Mouse (Mus musculus) heart, adult 2 months (tissue): Measurements from ENCODE around the gene Pdxk. TPM values are rescaled to one million over a fixed set of nuclear protein-coding genes. Genes with fewer than 3 reads are reported as not detected.
A peak's percentile ranks its signal among the peaks of the same experiment; 100 is the strongest.

ENCODE experiments used
- DNase-seq, 2 experiments: peaks; one replicate each; pipeline ENCODE4 v3.0.0; 2021
- H3K27ac ChIP-seq: fragments of 200-600 bp; 2 replicates; pipeline ENCODE4 v1.8.1; 2022
- H3K27me3 ChIP-seq: fragments of 200-500 bp; 2 replicates; pipeline ENCODE4 v1.6.1; 2012; ENCODE audit warnings: mild to moderate bottlenecking, low read length, inconsistent platforms, mixed read lengths; ENCODE audit not compliant: control insufficient read depth, insufficient read depth
- H3K36me3 ChIP-seq: fragments of 200-500 bp; 2 replicates; pipeline ENCODE4 v1.6.1; 2012; ENCODE audit warnings: low read length, inconsistent platforms; ENCODE audit not compliant: control insufficient read depth, insufficient read depth
- H3K4me1 ChIP-seq: fragments of 200-500 bp; 2 replicates; pipeline ENCODE4 v1.6.1; 2011; ENCODE audit warnings: low read length; ENCODE audit not compliant: control insufficient read depth, insufficient read depth
- H3K4me3 ChIP-seq: fragments of 200-600 bp; 2 replicates; pipeline ENCODE4 v1.8.1; 2022
- H3K79me2 ChIP-seq: fragments of 200-500 bp; replicated peaks from 2 replicates; pipeline ENCODE4 v1.6.1; 2012; ENCODE audit warnings: mild to moderate bottlenecking, inconsistent platforms, low read length, moderate library complexity, mixed read lengths; ENCODE audit not compliant: control insufficient read depth, insufficient read depth
- H3K9ac ChIP-seq: fragments of 200-500 bp; 2 replicates; pipeline ENCODE4 v1.6.1; 2012; ENCODE audit warnings: low read depth, mild to moderate bottlenecking, control low read depth, inconsistent platforms, low read length, mixed read lengths
- CTCF ChIP-seq: fragments of 200-600 bp; IDR thresholded peaks from 2 replicates; pipeline ENCODE4 v1.8.1; 2022; ENCODE audit warnings: antibody characterized with exemption, mild to moderate bottlenecking, moderate library complexity
- EP300 ChIP-seq: fragments of 200-500 bp; IDR thresholded peaks from 2 replicates; pipeline ENCODE4 v1.6.1; 2011; ENCODE audit warnings: low read depth, low read length, control low read depth; ENCODE audit not compliant: insufficient read depth
- POLR2A ChIP-seq: fragments of 200-500 bp; IDR thresholded peaks from 2 replicates; pipeline ENCODE4 v1.6.1; 2011; ENCODE audit warnings: mild to moderate bottlenecking, low read depth, low read length, control low read depth; ENCODE audit not compliant: insufficient read depth
- WGBS: fragments of 180-500 bp; shearing (Covaris S2); methylation state at CpG from one replicate; pipeline ENCODE4 v1.1.7; 2018; 5-methylcytosine and 5-hydroxymethylcytosine counted together
- intact Hi-C: fragments of 180-260 bp; cut with DNase I; formaldehyde crosslinking; loops from one replicate; pipeline ENCODE4 v1.15.1; 2025
- polyA plus RNA-seq: library from polyadenylated mRNA; depleted of rRNA; stranded (reverse); fragments of >200 nt; gene quantifications from 2 replicates; pipeline ENCODE4 v1.2.3, GENCODE M21; 2012
- total RNA-seq, 2 experiments: library from RNA; stranded (reverse); gene quantifications; 2 replicates each; pipeline ENCODE4 v1.2.3; 2021

Gene Pdxk
- total and polyA plus RNA-seq, 3 experiments = 10.1 to 12.4 (median 12.1) TPM

- H3K79me2 ChIP-seq = no peaks in the 10 kb centered on the region
- H3K27ac ChIP-seq = no peak overlapping the region
- no peaks in the 10 kb centered on the region for H3K27me3 ChIP-seq
- no peaks in the 10 kb centered on the region for H3K36me3 ChIP-seq
- peaks cover 3% of the 10 kb centered on the region for H3K4me1 ChIP-seq
- DNase-seq = no peak
- H3K9ac ChIP-seq = peak overlapping the region; percentile 31
- WGBS = 28% methylated on average over 15 of the region's 15 CpGs
- TF ChIP-seq CTCF = no peak
- no peak for TF ChIP-seq EP300
- no peak for TF ChIP-seq POLR2A
- H3K4me3 ChIP-seq = no peak overlapping the region
- intact Hi-C loops = no loop called here
These were observed 6.0 kb upstream of the Pdxk start for GRCm38 (mm10) chr10:78470582-78471313.

GRCm38 (mm10) chr10:78467761-78468310 is 3.1 kb upstream of the Pdxk start:
- Histone ChIP-seq H3K27ac (no peak overlapping the region), H3K79me2 (no peaks in the 10 kb centered on the region), H3K4me1 (peaks cover 11% of the 10 kb centered on the region), H3K9ac (no peak overlapping the region), H3K36me3 (no peaks in the 10 kb centered on the region), H3K27me3 (no peaks in the 10 kb centered on the region), H3K4me3 (no peak overlapping the region)
- 50% methylated on average over 2 of the region's 2 CpGs for WGBS
- no peak for TF ChIP-seq EP300
- no peak for TF ChIP-seq CTCF
- no peak for TF ChIP-seq POLR2A
- intact Hi-C loops = no loop called here
- no peak for DNase-seq

DNA sequence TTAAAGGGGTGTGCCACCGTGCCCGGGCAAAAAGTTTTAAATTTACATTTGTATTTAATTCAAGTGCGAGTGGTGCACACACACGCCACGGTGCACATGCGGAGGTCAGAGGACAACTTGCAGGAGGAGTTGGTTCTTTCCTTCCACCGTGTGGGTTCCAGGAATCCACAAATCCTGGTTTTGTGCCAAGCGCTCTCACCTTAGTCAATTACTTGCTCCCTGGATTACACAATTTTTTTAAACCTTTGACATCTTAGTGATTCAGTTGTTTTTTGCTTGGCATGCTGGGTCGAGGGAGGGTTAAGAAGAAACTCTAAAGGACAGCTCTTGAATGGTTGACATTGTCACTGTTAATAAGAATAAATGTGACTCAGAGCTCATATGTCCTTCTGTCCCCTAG is 1.9 kb upstream of the Pdxk start:
- no peak overlapping the region for H3K9ac ChIP-seq
- peaks cover 11% of the 10 kb centered on the region for H3K4me1 ChIP-seq
- H3K36me3 ChIP-seq = no peaks in the 10 kb centered on the region
- H3K79me2 ChIP-seq = no peaks in the 10 kb centered on the region; the same call in 1 of the 2 replicates
- intact Hi-C loops = no loop called here
- WGBS = 84% methylated on average over 9 of the region's 9 CpGs
- H3K27me3 ChIP-seq = no peaks in the 10 kb centered on the region
- no peak for TF ChIP-seq POLR2A
- no peak for TF ChIP-seq EP300
- TF ChIP-seq CTCF = no peak
- H3K4me3 ChIP-seq = no peak overlapping the region
- DNase-seq = no peak
- no peak overlapping the region for H3K27ac ChIP-seq

- H3K27me3 ChIP-seq = no peaks in the 10 kb centered on the region
- H3K36me3 ChIP-seq = no peaks in the 10 kb centered on the region
- no peaks in the 10 kb centered on the region; the same call in 1 of the 2 replicates for H3K79me2 ChIP-seq
- 87% methylated on average over 3 of the region's 3 CpGs for WGBS
- no peak for DNase-seq
- H3K9ac ChIP-seq = no peak overlapping the region
- peak overlapping the region; percentile 36 for H3K27ac ChIP-seq
- peaks cover 7% of the 10 kb centered on the region for H3K4me1 ChIP-seq
- intact Hi-C loops = no loop called here
- H3K4me3 ChIP-seq = no peak overlapping the region; the same call in 1 of the 2 replicates
- TF ChIP-seq EP300 = no peak
These were observed 697 bp upstream of the Pdxk start for GRCm38 (mm10) chr10:78465472-78465871.

- no peaks in the 10 kb centered on the region; the same call in 1 of the 2 replicates for H3K79me2 ChIP-seq
- H3K4me1 ChIP-seq = peaks cover 7% of the 10 kb centered on the region
- peak overlapping the region; percentile 84 for H3K27ac ChIP-seq
- DNase-seq = no peak
- intact Hi-C loops = no loop called here
- H3K27me3 ChIP-seq = no peaks in the 10 kb centered on the region
- no peaks in the 10 kb centered on the region for H3K36me3 ChIP-seq
- 3% methylated on average over 32 of the region's 32 CpGs for WGBS
- no peak for TF ChIP-seq POLR2A
- no peak for TF ChIP-seq EP300
- no peak for TF ChIP-seq CTCF
- H3K9ac ChIP-seq = peak overlapping the region; percentile 83
- H3K4me3 ChIP-seq = peak overlapping the region; percentile 91
These were observed 479 bp downstream of the Pdxk start for GRCm38 (mm10) chr10:78464201-78464791.

- intact Hi-C loops = no loop called here
- 69% methylated on average over 3 of the region's 3 CpGs for WGBS
- no peaks in the 10 kb centered on the region for H3K27me3 ChIP-seq
- H3K9ac ChIP-seq = no peak overlapping the region; the same call in 1 of the 2 replicates
- no peaks in the 10 kb centered on the region for H3K36me3 ChIP-seq
- no peaks in the 10 kb centered on the region; the same call in 1 of the 2 replicates for H3K79me2 ChIP-seq
- no peak for DNase-seq
- TF ChIP-seq POLR2A = no peak
- no peak for TF ChIP-seq CTCF
- no peak for TF ChIP-seq EP300
- H3K27ac ChIP-seq = no peak overlapping the region; the same call in 1 of the 2 replicates
- peaks cover 7% of the 10 kb centered on the region for H3K4me1 ChIP-seq
- peak overlapping the region; percentile 91 for H3K4me3 ChIP-seq
These were observed 1.0 kb downstream of the Pdxk start for GRCm38 (mm10) chr10:78463769-78464167.
